Mouse (Mus musculus): Measurements from ENCODE around the gene Wdr1. TPM values are rescaled to one million over a fixed set of nuclear protein-coding genes. Genes with fewer than 3 reads are reported as not detected.
A peak's percentile ranks its signal among the peaks of the same experiment; 100 is the strongest.

Wdr1 gene
- total RNA-seq, 2 experiments from 2014 or later: 160 to 235 TPM

DNA sequence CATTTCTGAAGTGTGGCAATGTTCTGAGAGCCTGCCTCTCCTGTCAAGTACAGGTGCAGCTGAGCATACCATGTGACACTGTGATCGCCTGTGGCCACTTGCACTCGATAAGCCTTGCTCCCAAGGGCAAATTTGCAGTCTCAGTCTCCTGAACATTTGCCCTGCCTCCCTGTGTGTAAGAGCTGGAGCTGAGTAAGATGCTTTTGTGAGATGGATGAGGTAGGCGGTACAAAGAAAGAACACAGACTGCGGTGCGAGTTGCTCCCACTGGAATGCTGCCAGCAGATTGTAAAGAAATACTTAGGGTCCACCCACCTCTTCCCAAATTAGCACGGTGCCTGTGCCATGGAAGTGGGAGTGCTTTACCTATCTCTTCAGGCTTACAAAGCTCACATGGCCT is 15.6 kb downstream of the Wdr1 start:
- no peak for ATAC-seq (replicated peaks; ENCODE audit: poor library complexity, severe bottlenecking)

DNA sequence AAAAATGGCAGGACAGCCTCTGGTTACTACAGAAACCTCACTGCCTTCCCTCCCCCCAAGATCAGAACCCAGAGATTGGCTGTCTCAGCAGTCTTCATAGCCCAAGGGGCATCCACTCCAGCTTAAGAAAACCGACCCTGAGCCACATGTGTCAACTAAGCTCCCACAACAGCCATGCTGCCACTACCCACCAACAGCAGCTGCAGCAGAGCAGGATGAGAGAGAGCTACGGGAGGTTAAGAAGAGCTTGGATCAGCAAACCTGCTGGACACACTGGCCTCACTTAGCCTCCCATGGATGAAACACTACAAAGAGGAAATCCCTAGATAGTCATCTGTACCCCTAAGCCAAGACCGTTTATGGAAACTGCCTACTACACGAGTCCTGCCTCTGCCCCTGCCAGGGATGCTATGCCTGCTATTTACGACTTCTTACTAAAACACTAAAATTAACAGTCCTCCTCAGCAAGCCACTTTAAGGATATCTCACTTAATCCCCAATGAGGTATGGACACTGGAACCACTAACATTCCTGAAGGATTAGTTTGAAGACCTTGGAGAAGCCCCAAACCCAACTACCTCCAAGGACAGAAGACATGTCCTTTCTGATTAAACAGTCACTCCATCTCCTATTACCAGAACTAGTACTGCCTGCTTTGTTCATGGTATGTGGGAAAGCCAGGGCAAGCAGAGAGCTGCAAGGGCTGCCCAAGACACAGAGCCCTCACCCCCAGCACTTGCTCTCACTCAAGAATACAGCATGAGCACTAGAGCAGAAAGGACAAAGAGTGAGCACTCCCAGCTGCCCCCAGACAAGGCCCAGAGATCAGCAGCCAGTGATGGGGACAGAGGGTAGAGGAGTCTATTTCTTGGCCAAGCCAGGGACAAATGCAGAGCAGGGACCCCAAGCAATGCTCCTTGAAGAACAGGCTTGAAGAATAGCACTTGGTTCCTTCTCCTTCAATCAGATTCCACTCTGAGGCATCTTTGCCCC is 18.3 kb downstream of the Wdr1 start:
- ATAC-seq (replicated peaks; ENCODE audit: poor library complexity, severe bottlenecking): no peak

DNA sequence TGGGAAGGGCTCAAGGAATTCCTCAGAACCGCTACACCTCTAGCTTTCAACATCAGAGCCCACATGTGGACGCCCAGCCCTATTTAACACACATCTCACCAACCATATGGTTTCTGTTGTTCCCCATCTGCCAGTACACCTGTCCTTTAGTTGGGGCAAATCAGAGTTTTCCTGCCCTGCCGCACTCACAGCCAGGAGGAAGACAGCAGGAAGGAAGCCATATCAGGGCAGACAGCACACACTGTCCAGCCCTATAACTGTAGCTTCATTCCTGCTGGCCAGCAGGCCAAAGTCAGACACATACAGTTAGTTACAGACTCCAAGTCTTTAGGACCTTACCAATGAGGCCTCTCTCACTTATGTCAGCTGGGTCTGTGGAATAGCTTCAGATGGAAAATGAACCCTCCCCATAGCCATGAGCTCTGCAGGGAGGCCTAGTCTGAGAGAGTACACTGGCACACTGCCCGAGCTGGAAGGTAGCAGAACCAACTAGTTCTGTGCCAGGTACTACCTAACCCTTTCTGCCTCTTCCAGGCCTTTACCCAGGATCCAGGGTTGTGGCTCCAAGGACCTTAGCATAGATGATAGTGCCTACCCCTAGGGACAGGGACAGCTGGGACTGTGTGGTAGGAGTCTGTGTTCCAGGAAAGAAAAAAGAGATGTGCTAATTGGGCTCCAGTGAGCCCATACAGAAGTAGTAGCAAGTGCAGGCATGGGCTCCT is 19.4 kb downstream of the Wdr1 start:
- ATAC-seq (replicated peaks; ENCODE audit: poor library complexity, severe bottlenecking): no peak

DNA sequence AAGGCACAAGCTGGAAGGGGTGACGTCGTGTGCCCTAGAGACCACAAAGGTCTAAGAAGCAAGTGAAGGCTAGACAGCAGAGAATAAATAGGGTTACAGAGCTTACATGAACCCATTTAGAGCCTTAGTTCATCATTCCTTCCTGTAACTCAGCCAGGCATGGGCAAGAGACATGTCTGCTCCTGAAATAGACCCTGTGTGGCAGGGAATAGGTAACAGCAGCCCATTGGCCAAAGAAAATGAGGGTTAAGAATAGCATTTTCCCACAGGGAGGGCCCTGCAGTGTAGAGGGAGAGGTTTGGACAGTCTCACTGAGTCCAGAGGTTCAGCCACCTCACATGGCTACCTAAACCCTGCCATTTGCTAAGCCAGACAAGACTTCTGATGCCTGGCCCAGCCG is 21.3 kb downstream of the Wdr1 start:
- ATAC-seq (replicated peaks; ENCODE audit: poor library complexity, severe bottlenecking): no peak

DNA sequence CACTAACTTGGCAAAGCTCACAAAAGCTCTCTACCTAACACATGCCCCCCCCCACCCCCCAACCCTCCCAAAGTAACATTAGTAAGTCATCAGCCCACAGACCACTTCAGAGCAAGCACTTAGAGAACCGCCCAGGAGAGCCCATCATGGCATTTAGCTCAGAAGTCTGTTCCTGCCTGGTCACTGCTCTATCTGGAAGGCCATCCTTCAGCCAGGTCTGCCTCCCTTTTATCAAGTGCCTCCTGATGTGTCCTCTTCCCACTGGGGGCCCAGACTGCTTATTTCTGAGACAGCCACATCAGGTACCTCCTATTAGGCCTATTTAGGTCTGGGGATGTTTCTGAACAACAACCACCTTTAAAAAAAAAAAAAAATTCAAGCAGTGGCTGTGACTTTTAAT is 22.1 kb downstream of the Wdr1 start:
- no peak for ATAC-seq (replicated peaks; ENCODE audit: poor library complexity, severe bottlenecking)

DNA sequence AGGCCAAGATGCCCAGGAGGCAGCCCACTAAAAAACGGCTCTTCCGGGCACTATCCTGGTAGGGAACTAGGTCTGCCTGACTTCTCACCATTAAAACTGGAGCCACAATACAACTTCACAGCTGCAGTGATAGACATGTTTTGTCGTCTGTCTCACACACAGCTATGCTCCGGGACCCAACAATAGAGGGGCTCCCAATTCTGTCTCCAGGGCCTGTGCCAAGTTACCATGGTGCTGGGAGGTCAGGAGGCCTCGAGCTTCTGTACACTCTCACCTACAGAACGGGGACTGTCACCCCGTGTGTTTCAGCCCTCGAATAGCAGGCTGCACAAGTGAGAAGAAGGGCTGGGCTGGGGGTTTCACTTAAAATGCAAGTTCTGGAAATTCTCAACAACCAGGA is 24.5 kb downstream of the Wdr1 start:
- no peak for ATAC-seq (replicated peaks; ENCODE audit: poor library complexity, severe bottlenecking)

DNA sequence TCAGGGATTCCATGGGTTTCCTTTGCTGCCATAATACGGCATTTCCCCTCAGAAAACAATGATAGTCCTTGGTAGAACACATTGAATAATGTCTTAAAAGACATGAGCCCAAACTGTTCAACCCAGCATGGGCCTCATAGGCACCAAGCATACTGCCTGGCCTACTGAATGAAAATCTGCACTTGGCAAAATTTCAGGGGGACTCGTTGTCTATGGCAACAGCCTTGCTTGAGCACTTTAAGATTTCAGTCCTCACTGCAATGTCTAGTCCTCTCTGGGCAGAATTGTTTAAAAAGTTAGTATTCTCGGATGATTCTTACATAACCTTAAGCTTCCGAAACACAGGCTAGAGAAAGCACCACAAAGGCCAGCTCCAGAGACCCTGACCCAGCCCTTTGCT is 25.2 kb downstream of the Wdr1 start:
- ATAC-seq (replicated peaks; ENCODE audit: poor library complexity, severe bottlenecking): no peak

DNA sequence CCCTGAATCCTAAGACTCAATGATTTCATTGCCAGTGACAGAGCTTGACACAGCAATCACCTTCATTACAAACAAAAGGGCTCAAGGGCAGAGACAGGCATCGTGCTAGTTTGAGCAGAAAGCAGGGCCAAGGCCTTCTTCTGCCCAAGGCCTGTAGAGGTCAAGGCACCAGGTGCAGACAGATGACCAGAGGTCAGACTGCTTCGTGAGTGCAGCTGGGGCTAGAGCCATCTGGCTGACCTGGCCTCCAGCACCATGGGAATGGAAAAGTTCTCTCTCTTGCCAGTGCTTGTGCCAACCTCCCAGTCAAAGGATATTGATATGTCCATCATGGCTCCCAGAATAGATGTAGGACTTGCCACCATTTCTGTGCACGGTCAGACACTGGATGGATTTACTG is 26.2 kb downstream of the Wdr1 start:
- ATAC-seq (replicated peaks; ENCODE audit: poor library complexity, severe bottlenecking): no peak

DNA sequence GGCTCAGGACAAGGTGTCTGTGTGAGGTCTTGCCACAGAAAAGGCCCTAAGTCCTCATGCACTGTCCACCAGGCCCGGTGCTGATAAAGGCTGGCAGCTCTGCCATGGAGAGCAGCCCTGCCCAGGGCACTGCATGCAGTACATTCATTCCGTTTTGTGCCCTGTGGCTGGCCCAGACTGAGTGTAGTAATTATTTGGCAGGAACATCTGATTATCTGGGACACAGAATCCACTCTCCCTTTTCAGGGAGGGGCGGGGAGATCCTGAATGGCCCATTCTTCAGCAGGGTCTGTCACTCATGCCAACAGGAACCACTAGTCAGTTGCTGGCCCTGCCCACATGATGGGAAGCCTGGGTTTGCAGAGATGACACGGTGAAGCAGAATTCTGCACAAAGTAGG is 30.9 kb downstream of the Wdr1 start:
- no peak for ATAC-seq (replicated peaks; ENCODE audit: poor library complexity, severe bottlenecking)

DNA sequence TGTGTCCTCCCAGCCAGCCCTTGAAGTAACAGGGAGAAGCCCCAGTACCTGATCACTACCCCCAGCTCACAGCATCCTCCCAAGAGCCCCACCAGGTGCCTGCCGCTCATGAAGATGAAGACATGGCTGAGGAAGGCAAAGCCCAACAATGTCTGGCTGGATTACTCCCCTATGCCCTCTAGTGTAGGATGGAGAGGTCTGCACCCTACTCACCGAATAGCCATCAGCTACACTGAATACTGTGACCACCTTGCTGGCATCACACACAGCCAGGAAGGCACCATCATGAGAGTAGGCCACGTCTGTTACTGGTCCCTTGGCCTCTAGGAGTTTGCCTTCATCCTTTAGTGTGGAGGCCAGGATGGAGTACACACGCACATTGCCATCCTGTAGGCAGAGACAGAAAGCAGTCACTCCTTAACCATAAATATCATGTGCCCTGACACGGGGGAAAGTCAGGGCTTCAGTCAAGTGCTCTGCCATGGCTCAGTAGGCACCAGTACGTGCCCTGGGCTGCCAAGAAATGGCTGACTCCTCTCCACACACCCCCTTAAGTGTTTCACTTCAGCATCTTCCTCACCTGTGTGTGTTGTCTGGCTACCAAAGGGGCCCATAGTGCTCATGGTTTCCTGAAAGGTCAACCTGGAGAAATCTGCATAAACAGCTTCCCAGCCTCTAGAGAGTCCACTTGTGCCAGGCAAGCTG is 33.1 kb downstream of the Wdr1 start:
- ATAC-seq (replicated peaks; ENCODE audit: poor library complexity, severe bottlenecking): peak; percentile 71

DNA sequence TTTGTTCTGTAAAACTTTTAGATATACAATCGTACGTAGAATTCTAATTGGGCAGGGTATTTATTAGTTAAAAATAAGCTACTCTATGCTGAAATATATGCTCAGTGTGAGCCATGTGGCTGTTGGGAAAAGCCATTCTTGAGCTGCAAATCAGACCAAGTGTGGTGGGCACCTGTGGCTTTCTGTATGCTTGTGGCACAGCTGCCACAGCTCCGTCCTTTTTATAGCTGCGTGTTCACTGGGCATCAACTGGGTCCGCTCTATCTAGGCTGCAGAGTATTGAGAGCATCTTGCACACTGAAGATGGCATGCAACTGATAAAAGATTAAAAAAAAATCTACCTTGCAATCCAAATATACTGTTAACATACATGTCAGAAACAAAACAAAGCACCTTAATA is 40.0 kb downstream of the Wdr1 start:
- ATAC-seq (replicated peaks; ENCODE audit: poor library complexity, severe bottlenecking): no peak

DNA sequence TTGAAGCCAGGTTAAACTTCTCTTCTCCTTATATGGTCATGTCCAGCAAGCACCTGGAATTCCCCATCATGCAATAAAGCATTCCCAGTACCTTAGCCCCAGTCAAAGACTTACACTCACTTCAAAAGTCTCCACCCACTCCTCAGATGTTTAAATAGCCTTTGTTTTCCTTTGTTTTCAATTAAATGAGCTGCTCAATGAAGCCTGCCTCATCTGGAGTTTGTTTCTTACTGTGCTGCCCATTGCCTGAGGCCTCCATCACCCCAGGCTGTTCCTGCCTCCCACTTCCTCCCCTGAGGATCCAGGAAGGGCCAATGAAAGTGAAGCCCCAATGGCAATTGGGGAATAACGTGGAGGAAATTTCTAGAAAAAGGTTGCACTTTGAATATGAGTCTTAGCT is 42.2 kb downstream of the Wdr1 start:
- no peak for ATAC-seq (replicated peaks; ENCODE audit: poor library complexity, severe bottlenecking)

DNA sequence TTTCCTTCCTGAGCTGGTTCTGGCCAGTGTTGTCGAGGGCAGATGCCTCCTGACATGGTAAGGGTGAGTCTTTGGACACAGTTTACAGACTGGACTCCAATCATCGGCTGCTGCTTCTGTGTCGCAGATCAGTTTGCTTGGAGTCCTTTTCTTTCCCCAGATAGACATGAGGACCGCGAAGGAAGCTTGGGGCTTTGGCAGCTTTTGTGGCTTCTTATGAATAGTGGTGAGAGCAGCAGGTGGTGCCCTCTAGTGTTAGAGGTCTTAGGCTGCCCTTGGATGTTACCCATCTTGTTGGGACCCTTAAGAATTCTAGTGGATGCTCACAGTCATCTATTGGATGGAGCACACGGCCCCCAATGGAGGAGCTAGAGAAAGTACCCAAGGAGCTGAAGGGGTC is 46.8 kb downstream of the Wdr1 start:
- peak; percentile 88 for ATAC-seq (replicated peaks; ENCODE audit: poor library complexity, severe bottlenecking)

DNA sequence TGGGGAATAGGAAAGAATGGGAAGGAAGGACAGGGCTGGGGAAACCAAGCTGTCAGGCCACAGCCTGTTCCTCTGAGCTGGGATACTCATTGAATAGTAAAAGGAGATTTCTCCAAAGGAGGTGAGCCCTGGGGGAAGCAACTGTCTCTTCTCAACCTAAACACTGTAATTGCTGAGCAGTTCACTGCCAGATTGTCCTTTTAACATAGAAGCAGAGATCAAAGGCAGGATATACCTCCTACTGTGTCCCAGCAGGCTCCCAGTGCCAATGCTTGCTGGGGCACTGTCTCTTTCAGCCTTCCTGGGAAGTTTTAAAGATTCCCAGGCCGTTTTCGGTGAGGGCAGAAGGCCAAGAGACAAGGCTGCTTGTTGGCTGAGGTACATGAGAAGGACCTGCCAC is 50.0 kb downstream of the Wdr1 start:
- no peak for ATAC-seq (replicated peaks; ENCODE audit: poor library complexity, severe bottlenecking)

DNA sequence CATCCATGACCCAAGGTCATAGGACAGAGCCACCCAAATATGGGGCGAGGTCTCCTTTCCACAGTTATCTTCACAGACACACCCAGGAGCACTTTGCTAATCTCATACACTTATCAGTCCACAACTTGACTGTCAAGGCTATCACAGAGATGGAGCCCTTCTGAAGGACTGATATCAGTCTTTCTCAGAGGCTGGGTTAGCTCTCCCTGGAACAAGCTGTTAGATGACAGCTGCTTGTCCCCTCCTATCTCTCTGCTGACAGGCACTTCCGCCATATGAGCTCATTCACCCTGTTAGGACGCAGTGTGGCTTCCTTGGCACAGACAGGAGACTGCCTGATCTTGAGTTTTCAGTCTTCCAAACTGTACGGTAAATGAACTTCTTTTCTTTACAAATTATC is 53.5 kb downstream of the Wdr1 start:
- no peak for ATAC-seq (replicated peaks; ENCODE audit: poor library complexity, severe bottlenecking)

DNA sequence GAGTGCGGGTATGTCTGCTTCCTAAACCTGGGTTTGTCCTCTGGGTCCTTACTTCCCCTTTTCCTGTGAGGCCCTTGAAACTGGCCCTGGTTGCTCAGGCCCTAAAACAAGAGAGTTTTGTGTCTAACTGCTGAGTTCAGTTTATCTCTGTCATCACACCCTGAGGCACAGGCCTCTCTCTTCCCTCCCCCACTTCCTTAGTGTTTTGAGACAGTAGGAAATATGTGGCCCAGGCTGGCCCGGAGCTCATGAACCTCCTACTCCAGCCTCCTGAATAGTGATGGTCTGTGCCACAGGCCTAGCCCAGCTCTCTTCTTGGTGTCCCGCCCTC is 57.6 kb downstream of the Wdr1 start:
- ATAC-seq (replicated peaks; ENCODE audit: poor library complexity, severe bottlenecking): peak; percentile 80

DNA sequence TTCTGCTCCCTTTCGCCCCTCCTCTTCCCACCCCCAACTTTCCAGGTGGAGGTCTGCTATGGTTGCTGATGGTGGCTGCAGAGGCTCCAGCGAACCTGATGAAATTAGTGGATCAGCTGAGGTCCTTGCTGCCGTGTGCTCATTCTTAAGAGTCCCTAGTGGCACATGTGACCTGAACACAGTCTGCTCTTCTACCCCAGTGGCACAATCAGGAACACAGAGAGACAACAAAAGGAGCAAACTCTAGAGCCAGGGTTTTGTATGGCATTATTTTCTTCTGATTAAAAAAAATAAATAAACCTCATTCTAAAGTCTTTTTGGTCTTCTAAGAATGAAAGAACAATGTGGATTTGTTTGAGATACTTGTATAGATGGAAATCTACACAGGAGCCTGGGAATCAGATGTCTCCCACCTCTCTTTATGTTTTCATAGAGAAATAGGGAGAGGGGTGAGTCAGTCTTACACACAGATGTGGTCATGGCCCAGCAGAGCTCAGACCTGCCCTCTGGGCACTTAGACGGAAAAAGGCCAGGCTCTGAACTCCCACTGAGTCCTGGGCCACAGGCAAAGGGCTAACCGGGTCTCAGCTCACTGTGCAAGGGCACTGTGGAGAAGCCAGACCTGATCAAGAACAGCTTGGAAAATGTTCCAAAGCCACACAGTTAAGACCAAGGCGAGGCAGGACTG is 58.1 kb downstream of the Wdr1 start:
- ATAC-seq (replicated peaks; ENCODE audit: poor library complexity, severe bottlenecking): peak; percentile 35

DNA sequence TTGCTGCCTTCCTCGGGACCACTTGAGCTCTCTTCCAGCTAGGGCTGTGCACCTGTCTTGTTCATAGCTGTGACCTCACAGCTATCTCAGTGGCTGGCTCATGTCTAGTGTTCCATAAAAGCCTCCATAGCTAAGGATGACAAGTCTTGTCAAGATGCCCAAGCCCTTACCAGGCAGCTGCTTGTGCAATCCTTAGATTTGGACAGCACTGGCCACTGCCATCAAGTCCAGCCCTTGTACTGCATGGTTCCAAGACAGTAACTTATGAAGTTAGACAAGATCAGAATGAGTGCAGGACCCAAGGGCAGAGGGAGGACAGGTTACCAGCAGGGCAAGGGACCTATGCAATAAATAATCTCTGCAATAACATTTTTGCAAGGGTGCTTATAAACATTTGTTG is 58.9 kb downstream of the Wdr1 start:
- no peak for ATAC-seq (replicated peaks; ENCODE audit: poor library complexity, severe bottlenecking)

DNA sequence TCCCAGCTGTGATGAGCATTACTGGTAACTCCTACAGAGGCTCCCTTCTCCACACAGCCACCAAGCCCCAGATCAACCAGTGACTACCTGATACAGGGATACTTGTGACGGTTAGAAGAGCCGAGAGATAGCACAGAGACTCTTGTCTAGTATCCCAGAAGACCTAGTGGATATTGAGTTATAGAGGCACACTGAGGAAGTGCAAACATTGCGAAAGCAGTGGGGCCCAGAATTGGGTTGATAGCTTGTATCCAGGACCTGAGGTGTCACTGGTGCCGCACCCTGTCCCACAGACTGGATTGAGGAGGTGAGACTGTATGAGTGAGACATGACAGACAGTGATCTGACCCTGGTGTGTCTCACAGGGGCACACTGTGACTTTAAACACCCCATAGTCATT is 60.0 kb downstream of the Wdr1 start, which contains the start of gene Slc2a9:
Gene Slc2a9, minus strand, starts transcription at position 152 of the 400 bp plus-strand sequence.
- ATAC-seq (replicated peaks; ENCODE audit: poor library complexity, severe bottlenecking): peak; percentile 55

DNA sequence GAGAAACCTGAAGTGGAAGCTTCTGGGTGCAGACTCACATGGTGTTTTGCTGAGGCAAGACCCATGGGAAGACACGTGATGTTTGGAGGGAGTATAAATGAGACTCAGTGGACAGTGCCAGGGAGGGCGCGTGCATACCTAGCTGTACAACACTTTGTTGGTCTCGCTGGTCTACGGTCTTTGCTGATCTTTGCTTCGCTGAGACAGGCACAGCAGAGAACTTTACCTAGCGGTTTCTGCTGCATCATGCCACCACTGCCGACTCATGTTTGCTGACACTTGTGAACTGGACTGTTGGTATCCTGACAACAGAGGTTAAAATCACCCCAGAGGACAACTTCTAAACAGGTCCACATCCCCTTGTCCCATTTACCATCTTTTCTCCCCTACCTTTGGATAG is 63.0 kb downstream of the Wdr1 start:
- ATAC-seq (replicated peaks; ENCODE audit: poor library complexity, severe bottlenecking): no peak

Measured in granulocyte monocyte progenitor cell, adult 5-6 weeks (primary cell).